Mouse (Mus musculus) embryo, embryonic 10 days (tissue): ENCODE results near the gene Mycbp.

Source experiments
- DNase-seq: peaks from one replicate; pipeline ENCODE4 v3.0.0-alpha.2; 2015; ENCODE audit warnings: low spot score

Mycbp gene

DNA sequence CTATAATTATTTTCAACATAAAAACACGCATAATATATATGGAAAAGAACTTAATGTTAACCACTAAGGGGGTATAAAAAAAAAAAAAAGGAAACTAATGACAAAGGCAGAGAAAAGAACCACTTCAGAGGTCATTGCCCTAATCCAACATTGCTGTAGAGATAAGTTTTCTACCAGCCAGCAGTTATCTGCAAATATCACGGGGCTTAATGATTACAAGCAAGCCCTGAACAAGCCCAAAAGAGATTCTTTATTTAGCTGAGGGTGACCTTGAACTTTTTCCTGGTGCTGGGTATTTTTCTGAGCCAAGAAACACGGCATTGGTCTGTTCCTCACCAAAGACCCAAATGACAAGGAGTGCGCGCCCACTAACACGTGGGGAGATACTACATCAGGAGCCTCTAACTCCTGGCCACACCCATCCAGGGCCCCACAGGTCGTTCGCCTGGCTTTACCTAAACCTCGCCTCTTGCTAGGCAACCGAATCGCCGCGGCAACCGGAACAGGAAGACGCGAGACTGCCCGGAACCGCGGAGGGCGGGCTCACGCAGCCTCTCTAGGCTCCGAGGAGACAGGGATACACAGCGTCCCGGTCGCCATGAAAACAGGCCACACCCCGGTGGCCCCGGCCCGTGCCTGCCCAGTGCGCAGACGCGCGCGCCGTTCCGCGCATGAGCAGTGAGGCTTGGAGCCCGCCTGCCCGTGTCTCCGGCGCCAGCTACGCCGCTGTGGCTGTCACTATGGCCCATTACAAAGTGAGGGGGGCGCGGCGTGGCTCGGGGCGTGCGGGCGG lies at the start of gene Mycbp:
Mycbp (plus strand) TSS at position 500 of the 793 bp plus-strand sequence.
- peak; percentile 99 for DNase-seq

DNA sequence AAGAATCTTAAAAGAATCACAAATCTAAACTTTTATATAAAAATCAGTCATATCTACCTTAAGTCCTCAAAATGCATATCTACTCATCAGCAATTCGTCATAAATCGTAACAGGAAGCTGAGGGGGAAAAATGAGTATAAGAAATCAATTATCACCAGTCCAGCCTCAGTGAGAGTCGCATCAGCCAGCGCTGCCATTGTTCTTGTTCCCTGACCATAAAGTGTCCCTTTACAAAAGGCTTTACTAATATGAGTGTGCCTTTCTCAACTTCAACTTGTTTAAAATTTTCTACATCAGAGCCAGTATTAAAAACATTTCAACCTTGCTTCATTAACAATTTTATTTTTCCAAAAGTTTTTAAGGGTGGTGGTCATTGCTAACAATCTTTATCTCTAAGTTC lies 47.7 kb upstream of the Mycbp start:
- DNase-seq, result no peak

DNA sequence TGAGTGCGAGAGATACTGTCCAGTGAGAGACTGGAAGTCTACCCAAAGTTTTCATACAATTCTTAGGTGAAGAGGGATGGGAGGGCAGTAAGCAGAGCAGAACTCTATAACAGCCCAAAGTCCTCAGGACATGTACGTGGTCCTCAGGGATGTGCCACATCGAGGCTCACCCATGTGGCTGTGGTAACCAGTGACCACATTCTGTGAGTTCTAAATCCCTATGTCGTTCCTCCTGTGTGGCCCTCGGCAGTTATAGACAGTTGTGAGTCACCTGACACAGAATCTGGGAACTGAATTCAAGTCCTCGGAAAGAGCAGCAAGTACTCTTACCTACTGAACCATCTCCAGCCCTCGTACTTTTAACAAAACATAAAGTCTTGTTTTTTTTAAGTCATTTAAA lies 46.5 kb upstream of the Mycbp start:
- no peak for DNase-seq

DNA sequence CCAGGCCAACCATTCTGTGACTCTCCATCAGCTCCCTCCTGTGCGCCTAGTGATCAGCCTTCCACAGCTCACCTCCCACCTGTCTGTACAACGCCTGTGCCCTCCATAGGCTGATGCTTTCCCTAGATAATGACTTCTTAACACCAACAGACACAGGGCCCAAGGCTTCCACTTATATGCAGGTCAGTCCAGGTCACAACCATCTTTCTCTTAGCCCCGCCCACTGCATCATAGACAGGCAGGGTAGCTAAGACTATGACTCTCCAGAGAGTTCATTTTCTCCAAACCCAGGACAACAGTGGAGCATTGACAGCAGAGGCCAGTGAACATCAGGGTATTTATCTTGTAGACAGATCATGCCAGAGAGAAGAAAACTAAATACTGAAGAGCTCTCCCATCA lies 45.3 kb upstream of the Mycbp start, which contains the start of gene 4933427I04Rik:
4933427I04Rik (plus strand) TSS at position 301 of the 400 bp plus-strand sequence.
- no peak for DNase-seq

DNA sequence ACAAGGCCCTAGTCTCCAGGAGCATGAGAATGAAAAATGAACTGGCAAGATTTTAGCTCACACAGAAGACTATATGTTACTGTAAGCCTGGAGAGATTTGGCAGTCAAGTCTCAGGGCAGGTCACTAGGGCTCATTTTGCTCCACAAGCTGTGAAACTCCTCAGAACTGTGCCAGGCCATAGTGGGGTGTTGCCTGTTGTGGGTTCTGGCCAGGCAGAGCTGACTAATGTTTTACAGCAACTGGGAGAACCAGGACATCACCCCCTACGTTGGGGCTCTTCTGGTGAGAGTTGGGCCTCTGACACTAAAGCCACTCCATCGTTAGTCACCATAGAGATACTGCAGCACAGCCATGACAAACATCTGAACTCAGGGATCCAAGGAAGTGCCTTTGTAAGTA lies 44.8 kb upstream of the Mycbp start:
- no peak for DNase-seq

DNA sequence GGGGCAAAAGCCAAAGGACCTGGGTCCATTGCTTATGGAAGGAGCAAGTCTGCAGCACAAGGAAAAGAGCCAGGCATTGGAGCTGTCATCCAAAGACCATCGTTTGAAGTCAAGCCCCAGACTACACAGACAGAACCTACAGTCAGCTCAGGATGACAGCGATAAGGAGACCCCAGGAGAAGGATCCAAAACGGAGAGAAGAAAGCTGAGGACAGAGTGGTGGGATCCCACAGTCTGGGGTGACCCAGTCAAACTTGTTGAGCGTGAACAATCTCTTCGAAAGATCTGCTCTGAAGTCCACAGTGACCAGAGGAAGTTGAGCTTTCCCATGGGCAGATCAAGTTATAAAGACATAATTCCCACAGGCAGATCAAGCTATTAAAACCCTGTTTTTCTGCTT lies 44.0 kb upstream of the Mycbp start:
- no peak for DNase-seq

DNA sequence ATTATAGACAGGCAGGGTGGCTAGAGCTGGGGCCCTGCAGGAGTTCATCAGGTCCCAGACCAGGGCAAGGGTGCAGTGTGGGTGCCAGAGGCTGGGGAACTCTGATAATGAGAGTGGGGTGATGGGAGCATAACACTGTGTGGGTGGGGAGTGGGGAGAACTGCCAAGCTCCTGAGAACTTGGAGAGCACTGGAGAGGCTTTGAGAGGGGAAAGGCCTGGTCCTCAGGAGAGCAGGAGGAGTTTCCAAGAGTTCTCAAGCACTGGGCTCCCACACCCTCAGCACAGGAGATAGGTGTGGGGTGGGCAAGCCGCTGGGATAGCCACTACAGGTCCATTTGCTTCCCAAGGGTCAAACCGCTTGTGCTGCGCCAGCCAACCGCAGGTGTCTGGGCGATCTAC lies 10.9 kb upstream of the Mycbp start:
- no peak for DNase-seq

DNA sequence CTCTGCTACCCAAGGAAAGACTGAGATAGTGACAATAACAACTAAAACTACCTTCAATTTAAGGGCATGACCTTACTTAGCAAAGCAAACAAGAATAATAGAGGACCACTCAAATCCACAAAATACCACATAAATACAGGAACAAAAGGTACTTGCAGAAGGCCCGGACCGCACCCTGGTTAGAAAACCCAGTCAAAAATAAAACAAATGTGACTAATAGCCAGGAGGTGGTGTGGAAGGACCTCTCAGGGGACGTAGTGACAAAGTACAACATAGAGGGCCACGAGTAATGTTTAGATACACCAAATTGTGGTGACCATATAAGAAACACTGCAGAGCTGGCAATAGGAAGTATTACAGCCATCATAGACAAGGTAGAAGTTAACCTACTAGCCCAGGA lies 10.3 kb upstream of the Mycbp start:
- no peak for DNase-seq

DNA sequence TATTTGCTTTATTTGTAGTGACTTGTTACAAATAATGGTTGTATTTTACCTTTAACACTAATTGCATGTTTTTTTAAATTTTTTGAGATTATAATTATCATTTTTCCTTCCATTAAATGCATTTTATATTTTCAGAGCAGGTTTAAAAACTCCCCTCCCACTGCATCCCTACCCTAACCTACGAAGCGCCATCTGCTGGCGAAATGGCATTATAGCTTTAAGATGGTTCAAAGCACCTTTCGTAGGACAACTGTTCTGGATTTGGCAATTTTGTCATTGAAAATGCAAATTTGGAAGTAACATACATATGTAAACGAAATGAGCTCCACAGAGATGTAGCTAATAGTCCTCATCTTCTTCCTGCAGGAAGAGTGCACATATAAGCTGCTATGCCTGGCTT lies 5.9 kb upstream of the Mycbp start:
- DNase-seq, result peak; percentile 81

DNA sequence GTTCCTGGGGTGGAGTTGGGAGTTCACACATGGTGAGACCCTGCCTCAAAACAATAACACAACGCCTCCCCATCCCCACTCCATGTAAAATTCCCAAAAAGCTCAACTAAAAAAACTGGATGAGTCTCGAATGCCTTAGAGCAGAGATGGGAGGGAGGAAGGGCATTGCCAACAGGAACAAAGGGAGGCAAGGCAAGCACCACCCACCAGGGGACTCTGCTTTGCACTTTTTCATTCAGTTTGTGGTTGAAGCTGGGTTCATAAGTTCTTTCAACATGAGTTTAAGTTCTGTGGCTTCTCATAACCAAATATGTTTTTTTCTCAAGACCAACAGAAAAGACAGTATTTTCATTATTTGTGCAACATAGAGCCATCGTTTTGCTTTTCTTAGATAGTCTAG lies 1.2 kb upstream of the Mycbp start:
- DNase-seq, result no peak

DNA sequence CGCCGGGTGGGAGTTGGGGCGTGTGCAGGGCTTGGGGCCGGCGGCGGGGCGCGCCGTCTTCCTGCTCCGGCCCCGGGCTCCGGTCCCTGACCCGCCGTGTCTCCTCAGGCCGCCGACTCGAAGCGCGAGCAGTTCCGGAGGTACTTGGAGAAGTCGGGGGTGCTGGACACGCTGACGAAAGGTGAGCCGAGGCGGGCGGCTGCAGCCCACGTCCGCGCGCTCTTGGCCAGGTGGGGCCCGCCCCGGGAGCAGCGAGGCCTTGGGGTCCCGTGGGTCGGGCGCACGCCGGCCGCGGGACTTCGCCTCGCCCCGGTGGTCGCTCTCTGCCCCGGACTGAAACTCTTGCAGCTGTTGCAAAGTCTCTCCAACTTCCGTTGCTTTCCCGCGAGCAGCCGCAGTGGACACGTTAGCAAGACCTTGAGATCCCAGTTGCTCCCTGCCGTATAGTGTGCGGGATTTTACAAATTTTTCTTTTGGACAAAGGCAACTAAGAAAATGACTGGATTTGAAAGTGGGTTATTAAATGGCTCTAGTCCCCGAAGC lies 565 bp downstream of the Mycbp start:
- peak; percentile 50 for DNase-seq

DNA sequence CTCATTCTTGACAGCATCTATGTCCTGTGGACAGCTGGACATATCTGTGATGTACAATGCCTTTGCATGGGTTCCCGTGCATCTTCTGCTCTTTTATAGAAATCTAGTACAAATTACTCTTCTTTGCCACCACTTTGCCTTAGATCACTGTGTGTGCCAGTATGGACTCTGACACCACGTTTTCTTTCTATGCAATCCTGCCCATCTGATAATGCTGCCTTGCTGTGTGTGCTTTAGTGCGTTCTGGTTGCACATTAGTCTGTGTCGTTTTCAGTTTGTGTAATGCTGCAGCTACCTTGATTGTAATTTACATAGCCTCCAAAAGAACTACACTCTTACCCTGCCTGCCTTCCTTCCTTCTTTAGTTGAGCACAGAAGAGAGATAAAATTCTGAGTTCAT lies 6.9 kb downstream of the Mycbp start:
- no peak for DNase-seq

DNA sequence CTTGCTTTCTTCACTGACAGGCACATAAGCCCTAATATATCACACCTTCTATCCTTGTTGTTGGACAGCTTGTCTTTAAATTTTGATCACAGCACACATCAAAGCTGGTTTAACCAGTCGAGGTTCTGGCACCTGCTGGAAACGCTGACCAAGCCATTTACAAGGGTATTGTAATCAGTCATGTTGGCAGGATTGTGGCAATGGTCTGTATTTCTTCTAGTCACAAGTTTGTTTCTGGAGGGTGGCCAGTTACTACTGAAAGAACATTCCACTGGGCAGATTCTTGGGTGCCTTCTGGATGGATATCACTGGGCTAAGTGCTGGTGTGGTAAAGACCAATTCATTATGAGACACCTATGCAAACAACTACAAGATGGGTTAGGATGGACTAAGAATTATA lies 7.8 kb downstream of the Mycbp start:
- DNase-seq, result no peak

DNA sequence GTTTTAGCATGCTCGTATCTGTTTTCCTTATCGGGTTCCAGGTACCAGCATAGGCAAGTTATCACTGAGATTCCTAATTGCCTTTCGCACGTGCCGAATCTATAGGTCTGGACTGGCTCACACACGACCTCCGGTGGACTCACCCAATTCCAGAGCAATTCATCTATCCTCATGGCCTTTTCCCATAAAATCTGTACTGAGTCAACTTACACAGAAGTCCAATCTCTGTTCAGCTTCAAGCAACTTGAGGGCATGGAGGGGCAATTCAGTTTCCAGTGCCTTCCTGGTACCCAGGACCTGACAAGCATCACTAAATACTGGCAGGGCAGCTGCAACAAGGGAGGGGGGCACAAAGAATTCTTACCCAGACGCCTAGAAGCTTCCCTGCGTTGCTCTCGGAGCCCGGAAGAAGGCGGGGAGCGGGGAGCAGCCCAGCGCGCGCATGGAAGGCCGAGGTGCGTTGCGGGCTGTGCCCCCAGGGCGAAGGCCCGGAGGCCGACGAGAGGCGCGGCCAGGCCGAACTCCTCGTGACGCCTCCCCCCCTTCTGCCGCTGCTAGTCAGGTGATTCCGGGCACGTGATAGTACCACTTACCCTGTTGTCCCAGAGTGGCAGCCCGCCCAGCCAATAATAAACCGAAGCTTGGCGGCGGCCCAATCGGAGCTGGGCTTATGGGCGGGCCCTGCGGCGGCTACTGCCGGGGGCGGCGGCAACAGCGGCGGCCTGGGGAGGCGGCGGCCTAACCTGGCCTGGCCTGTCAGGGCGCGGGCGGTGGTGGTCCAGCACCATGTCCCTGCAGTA lies 12.3 kb downstream of the Mycbp start, which contains the start of gene Rragc:
Rragc (plus strand) TSS at position 699 of the 800 bp plus-strand sequence.
- DNase-seq, result peak; percentile 99

DNA sequence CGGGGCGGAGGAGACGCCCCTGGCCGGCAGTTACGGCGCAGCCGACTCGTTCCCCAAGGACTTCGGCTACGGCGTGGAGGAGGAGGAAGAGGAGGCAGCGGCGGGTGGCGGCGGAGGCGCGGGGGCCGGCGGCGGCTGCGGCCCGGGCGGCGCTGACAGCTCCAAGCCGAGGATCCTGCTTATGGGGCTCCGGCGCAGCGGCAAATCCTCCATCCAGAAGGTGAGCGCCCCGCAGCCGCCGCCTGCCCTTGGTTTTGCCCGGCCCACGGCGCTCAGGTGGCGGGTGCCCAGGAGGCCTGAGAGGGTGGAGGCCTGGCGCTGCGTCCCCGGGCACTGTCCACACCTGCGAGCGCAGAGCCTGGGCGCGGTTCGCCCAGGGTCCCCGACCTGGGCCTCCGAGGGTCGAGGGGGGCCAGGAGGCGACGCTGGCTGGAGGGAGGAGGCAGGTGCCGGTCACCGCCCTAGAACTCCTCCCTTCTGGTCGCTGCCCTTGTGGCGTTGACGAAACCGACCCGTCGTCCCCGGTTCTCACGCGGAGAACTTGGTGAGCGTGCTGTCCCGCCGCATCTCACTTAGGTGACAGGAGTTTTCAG lies 13.0 kb downstream of the Mycbp start, which contains the start of gene 4930535I16Rik:
4930535I16Rik (minus strand) TSS at position 475 of the 593 bp plus-strand sequence.
- DNase-seq, result peak; percentile 55

DNA sequence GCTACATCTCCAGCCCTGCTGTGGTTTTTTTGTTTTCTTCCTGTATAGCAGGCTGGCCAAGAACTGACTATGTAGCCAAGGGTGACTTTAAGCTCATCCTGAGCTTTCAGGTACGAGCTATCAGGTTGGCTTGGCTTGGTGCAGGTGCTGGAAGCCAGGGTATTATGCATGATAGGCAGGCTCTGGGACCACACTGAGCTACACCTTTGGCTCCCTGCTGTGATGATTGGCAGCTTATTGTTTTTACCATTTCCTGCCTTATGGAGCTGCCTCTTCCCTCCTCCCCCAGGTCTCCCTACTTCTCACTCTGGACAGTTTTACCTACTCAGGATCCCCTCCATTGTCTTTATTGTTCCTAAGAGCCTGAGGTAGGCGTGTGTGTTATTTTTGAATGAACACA lies 14.2 kb downstream of the Mycbp start:
- no peak for DNase-seq

DNA sequence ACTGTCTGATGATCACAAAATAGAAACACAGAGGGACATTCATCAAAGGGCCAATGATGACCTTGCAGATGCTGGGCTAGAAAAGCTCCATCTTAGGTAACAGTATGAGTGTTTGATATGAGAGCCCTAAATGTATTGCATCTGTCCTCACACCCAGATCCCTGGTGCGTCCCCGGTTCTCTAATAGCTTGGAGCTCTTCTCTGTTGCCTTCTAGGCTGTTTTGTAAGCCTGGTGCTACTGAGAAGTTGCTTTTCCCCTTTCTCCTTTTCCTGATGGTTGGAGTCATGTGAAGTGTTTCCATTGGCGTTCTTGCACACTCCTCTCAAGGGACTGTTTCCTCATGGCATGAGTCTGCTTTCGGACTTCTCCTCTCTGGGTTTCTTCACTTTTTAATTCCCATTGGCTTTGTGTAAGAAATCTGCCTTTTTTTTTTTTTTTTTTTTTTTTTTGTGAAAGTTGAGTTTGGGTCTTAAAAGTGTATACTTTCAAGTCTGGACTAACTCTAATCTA lies 16.5 kb downstream of the Mycbp start:
- no peak for DNase-seq

DNA sequence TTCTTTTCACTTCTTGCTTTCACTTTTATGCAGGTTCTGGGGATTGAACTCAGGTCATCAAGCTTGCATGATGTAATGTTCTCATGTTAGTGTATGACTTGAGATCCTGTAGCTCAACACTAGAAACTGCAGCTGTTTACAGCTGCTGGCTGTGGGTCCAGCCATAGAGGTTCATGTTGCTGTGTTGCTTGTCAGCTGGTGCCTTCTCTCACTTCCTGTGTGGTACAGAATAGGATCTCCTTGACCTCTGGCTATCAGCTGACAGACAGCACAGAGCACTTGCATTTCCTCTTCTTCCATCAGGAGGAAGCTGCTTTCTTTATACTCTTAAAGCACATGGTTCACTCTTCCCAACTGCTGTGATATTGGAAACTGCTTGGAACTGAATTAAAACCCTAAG lies 23.3 kb downstream of the Mycbp start:
- no peak for DNase-seq

DNA sequence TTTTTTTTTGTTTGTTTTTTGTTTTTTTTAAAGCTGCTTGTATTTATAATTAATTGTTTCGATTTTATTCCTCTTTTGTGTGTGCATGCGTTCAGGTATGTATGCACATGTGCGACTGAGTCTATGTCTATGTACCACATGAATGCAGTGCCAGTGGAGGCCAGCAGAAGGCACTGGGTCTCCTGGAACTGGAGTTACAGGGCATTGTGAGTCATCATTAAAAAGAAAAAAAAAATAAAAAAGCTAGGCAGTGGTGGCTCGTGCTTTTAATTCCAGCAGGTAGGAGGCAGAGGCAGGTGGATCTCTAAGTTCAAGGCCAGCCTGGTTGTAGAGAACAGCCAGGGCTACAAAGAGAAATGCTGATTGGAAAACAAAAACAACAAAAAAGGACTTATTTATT lies 25.4 kb downstream of the Mycbp start:
- DNase-seq, result no peak

DNA sequence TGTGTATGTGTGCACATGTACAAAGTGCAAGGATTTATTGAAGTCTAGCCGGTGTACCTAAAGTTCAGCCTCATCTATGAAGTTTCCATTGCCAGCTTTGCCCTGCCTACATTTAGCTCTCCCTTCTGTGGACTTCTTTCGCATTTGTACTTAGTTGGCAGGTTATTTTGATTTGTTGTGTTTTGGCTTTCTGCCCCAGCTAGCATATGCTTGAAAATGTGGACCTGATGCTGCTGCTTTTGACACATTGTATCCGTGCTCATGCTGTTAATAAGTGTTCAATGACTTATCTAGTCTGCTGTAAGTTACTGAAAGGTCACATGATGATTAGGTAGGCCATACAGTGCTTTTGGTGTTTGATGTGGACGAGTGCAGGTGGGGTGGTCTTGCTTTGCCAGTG lies 29.7 kb downstream of the Mycbp start:
- DNase-seq, result no peak

DNA sequence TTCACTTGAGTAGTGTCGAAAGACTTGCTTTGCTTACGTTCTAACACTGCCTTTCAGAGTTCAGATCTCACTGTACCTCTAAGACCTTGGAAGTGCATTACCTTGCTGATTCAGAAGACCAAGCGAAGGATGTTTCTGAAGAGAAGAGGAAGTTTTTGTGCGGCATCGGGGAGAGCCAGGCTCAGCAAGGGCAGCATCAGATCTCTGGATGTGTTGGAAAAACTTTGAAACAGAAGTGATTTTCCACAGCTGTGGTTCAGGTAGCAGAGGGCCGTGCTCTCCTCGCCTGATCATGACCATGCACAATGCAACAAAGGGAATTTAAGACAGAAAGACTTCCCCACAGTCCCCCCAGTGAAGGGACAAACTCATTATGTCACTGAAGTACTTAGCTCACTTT lies 31.4 kb downstream of the Mycbp start:
- DNase-seq, result no peak

DNA sequence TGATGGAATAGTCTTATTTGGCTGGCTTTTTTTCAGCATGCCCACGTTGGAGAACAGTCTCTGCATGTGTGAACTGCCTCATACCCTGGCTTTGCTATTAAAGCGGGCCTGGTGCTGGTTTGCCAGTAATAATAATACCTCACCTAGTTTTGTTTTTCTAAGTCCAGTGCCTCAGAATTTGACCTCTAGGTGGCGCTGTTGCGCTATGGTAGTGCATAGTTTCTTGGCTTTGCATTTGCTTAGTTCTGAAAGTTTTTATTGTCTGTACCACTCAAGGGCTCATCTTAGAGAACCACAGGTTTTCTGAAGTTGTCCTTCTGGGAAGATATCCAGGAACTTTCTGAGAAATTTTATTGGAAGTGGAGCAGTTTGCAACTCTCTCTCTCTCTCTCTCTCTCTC lies 35.2 kb downstream of the Mycbp start:
- peak; percentile 90 for DNase-seq
